Mouse (Mus musculus): Measurements from ENCODE around the gene Lemd1. TPM values are rescaled to one million over a fixed set of nuclear protein-coding genes. Genes with fewer than 3 reads are reported as not detected.

The Lemd1 gene
- polyA plus RNA-seq, 1 experiment: not detected

DNA sequence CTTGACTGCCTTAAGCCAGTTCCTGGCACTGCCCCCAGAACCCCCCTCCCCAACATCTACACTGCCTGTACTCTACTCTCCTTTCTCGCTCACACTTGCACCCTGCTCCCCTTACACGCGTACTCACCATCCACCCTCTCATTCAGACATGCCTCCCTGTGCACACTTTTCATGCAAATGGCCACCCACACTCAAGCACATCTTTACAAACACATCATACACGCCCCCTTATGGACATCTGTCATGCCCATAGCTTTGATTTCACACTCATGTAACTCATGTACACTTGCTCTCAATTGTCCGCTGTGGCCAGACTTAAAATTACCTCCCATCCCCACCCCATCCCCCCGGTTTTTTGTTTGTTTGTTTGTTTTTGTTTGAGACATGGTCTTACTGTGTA is 116.7 kb downstream of the Lemd1 start:
- Histone ChIP-seq H3K36me3 (ENCODE audit: control insufficient read depth, insufficient read depth, low read length) (no peaks in the 10 kb centered on the region), H3K4me3 (ENCODE audit: insufficient read depth, low read depth, low read length) (no peak overlapping the region), H3K27me3 (replicated peaks; ENCODE audit: control insufficient read depth, insufficient read depth, low read length) (no peaks in the 10 kb centered on the region), H3K4me1 (ENCODE audit: control insufficient read depth, insufficient read depth, low read length) (peaks cover 33% of the 10 kb centered on the region), H3K27ac (ENCODE audit: insufficient read depth, low read depth, low read length) (no peak overlapping the region)
- DNase-seq: no peak
- WGBS: 89% methylated on average over 6 of the region's 6 CpGs
- no peak for TF ChIP-seq CTCF (conservative IDR thresholded peaks at IDR 0.05; ENCODE audit: insufficient read depth, insufficient read length, low read depth, low read length)
- TF ChIP-seq POLR2A (IDR thresholded peaks at IDR 0.05; ENCODE audit: low read depth, low read length): no peak

DNA sequence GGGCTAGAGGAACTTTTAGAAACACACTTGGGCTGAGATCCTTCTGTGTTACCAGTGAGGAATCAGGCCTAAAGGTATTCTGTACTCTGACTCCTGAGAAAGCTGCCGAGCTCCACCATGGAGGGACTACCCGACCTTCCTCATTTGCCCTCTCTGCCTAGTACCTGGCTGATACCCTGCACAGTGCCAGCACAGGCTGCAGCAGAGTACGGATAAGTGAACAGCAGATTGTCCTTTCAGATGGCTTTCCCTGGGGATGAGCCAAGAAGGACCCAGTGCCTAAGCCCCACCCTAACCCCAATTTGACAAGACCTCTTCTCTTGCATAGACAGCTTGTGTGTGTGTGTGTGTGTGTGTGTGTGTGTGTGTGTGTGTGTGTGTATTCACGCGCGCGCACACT is 117.4 kb downstream of the Lemd1 start:
- TF ChIP-seq POLR2A (IDR thresholded peaks at IDR 0.05; ENCODE audit: low read depth, low read length): no peak
- TF ChIP-seq CTCF (conservative IDR thresholded peaks at IDR 0.05; ENCODE audit: insufficient read depth, insufficient read length, low read depth, low read length): no peak
- H3K4me3 ChIP-seq (ENCODE audit: insufficient read depth, low read depth, low read length): no peak overlapping the region
- no peak for DNase-seq
- no peaks in the 10 kb centered on the region for H3K36me3 ChIP-seq (ENCODE audit: control insufficient read depth, insufficient read depth, low read length)
- no peaks in the 10 kb centered on the region for H3K27me3 ChIP-seq (replicated peaks; ENCODE audit: control insufficient read depth, insufficient read depth, low read length)
- no peak overlapping the region for H3K27ac ChIP-seq (ENCODE audit: insufficient read depth, low read depth, low read length)
- H3K4me1 ChIP-seq (ENCODE audit: control insufficient read depth, insufficient read depth, low read length): peaks cover 36% of the 10 kb centered on the region
- 85% methylated on average over 7 of the region's 7 CpGs for WGBS

Other genes with a start within 250 kb of the Lemd1 start
- 30.5 and 37.8 TPM in 2 replicates for gene Slc45a3, start 228.5 kb upstream of the Lemd1 start, polyA plus RNA-seq (2012; rRNA removed)
- 18.4 and 27.8 TPM in 2 replicates for gene Elk4, start 183.8 kb upstream of the Lemd1 start, polyA plus RNA-seq (2012; rRNA removed)
- 64.1 and 84.5 TPM in 2 replicates for gene Mfsd4a, start 123.4 kb upstream of the Lemd1 start, polyA plus RNA-seq (2012; rRNA removed)
- gene Cdk18, start 51.7 kb upstream of the Lemd1 start, polyA plus RNA-seq (2012; rRNA removed): 69.3 and 73.8 TPM in 2 replicates
- not detected in 2 replicates for gene AC124108.1, start within 50 bp of the Lemd1 start, polyA plus RNA-seq (2012; rRNA removed)
- not detected in 2 replicates for gene Gm10188, start 38.3 kb downstream of the Lemd1 start, polyA plus RNA-seq (2012; rRNA removed)
- gene Klhdc8a, start 107.2 kb downstream of the Lemd1 start, polyA plus RNA-seq (2012; rRNA removed): 15.7 and 17.7 TPM in 2 replicates
- gene Nuak2, start 124.7 kb downstream of the Lemd1 start, polyA plus RNA-seq (2012; rRNA removed): 56.1 and 73.7 TPM in 2 replicates
- 6.0 and 6.3 TPM in 2 replicates for gene Tmcc2, start 199.8 kb downstream of the Lemd1 start, polyA plus RNA-seq (2012; rRNA removed)
- 13.0 and 13.9 TPM in 2 replicates for gene Dstyk, start 226.1 kb downstream of the Lemd1 start, polyA plus RNA-seq (2012; rRNA removed)